Mouse (Mus musculus): ENCODE results near the gene Xpr1.

The Xpr1 gene

DNA sequence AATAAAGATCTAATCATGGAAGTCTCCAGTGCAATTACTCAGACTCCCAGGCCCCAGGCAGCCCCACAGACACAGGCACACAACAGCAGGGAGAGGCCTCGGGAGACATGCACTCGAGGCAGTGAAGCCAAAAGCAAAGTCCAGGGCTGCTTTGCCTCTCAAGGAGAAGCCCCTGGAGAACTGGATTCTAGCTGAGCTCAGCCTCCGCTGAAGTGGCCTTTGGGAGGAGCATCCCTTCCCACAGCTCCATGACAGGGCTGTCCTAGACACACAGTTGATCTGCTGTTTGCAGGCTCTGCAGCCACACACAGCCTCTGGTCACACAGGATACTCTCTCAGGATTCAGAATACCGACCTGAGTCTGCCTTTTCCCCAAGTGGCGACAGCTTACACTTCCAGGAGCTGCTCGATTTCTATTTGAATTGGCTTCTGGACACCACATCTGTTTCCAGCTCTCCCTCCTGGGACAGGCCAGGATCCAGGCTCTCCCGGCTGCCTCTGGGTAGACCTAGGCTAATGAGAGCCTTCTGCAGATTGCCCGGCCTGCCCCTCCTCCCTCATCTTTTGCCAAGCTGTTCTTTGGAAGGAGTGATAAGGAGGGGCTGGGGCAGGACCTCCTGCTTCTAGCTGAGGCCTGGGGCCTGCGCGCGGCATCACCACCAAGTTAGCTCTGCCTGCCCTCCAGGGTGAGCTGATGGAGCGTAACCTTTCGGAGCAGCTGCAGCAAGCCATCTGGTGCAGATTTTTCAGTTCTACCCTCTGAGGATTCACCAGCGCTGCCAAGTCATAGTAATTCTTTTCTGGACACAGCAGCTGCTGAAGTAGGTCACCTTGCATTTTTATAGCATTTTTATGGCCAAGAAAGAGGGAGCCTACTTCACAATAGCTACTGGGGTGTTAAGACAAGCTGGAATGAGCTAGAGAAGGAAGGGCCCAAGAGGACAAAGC is 187.5 kb downstream of the Xpr1 start:
- peak; percentile 43 for DNase-seq (ENCODE audit: low spot score)

Measured in yolk sac, embryonic 10.5 days (tissue).